Mouse (Mus musculus): ENCODE measurements at regions not wholly inside any gene's neighbourhood (a gene's known extent, or its start where the extent isn't known, plus 50 kb on each side); places are given as distances from the start of the nearest gene placed in this dataset.

- DNase-seq (ENCODE audit: low spot score): no peak
Measured at GRCm38 (mm10) chr3:37876016-37876765, 151.9 kb upstream of the Gm5148 start.

GRCm38 (mm10) chr3:37875331-37876015 lies 151.2 kb upstream of the Gm5148 start:
- DNase-seq (ENCODE audit: low spot score): no peak

GRCm38 (mm10) chr3:37874864-37875263 lies 150.6 kb upstream of the Gm5148 start:
- no peak for DNase-seq (ENCODE audit: low spot score)

DNA sequence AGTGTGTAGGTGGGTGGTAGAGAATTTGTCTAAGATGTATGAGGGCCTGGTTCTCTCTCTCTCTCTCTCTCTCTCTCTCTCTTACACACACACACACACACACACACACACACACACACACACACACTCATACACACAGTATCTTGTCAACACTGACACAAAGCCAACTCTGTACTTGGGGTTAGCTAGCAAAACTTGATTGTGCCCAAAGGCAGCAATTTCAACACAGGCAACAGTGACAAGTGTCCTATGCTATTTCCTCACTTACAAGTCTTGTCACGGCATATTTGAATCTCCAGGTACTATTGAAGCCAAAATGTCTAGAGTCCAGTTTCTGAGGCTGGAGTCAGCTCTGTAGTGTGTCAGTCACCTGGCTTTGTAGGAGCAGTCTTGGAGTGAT lies 150.1 kb upstream of the Gm5148 start:
- DNase-seq (ENCODE audit: low spot score): no peak

DNA sequence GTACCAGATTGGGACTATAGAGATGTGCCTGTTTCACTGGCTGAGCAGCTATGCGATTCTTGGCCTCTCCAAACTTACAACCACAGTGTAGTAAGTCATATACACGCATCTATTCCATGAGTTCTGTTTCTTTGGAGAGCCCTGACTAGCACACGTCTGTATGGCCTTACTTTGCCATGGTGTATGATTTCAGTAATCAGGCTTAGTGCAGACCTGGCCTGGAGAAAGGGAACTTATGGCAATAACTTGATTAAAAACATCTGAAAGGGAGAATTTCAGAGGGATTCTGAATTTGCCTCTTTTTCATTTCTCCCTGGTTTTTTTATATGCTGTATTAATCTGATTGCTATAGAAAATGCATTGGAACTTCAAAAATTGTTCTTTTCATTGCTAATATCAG lies 148.0 kb upstream of the Gm5148 start:
- DNase-seq (ENCODE audit: low spot score): no peak

GRCm38 (mm10) chr3:37871076-37871475 lies 146.8 kb upstream of the Gm5148 start:
- DNase-seq (ENCODE audit: low spot score): no peak

DNA sequence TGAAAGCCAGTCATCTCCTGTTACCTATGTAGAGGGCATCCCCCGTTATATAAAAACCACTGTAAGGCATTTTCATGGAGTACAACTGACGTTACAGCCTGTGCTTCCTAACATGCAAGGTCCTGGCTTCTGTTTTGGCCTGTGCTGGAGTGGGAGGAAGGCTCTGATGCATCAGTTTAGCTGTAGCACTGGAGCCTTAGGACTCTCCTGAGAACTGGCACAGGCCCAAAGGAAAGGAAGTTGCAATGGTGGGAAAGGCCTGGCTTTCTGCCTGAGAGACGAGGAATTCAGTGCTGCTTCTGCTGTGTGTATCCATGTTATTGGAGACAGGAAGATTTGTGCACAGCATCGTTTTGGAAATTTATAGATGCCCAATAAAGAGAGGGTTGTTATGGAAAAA lies 144.2 kb upstream of the Gm5148 start:
- DNase-seq (ENCODE audit: low spot score): no peak

- DNase-seq (ENCODE audit: low spot score): no peak
Measured at GRCm38 (mm10) chr3:37862756-37863155, 138.5 kb upstream of the Gm5148 start.

- no peak for DNase-seq (ENCODE audit: low spot score)
Measured at GRCm38 (mm10) chr3:37860715-37861461, 136.6 kb upstream of the Gm5148 start.

DNA sequence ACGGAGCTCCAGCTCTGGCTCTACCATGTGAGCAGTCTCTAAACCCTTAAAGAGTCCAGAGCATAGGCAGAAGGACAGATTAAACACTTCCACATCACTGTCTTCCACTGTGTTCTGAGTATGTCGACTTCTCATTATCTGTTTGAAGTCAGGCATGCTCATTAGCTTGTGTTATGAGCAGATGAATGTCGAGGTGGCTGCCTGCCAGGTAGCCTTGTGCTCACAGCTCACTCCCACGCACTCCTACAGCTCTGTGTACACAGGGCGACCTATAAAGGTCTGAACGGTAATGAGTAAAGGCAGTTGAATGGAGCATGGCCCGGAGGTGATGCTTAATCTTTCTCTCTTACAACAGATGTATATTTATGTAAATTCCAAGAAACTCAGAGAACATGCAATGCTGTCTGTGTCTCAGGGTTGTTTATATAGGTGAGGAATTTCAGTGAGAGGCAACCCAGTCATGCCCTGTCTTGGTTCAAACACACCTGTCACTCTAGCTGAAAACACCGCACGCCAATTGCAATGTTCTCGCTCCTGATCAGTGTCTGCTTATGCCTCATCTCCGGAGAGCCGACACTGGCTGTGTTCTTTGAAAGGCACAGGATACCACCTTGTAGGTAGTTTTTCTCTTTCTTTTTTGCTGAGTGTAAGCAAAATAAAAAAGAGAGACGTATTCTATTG lies 135.9 kb upstream of the Gm5148 start:
- DNase-seq (ENCODE audit: low spot score): no peak

DNA sequence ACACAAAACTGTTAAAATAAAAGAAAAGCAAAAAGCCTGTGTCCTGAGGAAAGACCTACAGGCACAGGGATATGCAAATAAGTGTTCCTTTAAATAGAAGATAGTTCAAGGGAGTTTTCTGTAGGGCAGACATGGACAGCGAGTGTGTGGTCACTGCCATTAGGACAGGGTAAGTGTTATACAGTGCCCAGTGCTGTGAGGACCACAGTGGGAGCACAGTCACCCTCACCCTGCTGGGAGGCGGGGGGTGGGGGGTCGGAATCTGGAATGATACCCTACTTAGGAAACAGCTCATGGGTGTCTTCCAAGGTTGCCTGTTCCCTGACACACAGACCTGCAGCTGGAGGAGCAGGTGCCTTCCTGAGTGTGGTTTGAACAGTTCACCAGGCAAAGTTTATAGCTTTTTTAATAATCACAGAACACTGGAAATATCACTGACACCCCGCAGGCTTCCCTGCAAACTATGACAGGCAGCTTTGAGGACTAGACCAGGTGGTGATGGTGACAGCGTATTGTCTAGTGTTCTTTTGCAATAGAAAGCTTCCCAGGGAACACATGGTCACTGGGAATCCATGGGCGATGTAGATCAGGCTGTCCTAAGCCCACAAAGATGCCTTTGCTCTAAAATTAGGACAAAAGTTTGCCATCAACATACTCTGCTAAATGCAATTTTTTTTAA lies 134.5 kb upstream of the Gm5148 start:
- no peak for DNase-seq (ENCODE audit: low spot score)

GRCm38 (mm10) chr3:37846191-37847003 lies 122.1 kb upstream of the Gm5148 start:
- DNase-seq (ENCODE audit: low spot score): no peak

- no peak for DNase-seq (ENCODE audit: low spot score)
Measured at GRCm38 (mm10) chr3:37845313-37846023, 121.2 kb upstream of the Gm5148 start.

- no peak for DNase-seq (ENCODE audit: low spot score)
Measured at GRCm38 (mm10) chr3:37844731-37845312, 120.5 kb upstream of the Gm5148 start.

- no peak for DNase-seq (ENCODE audit: low spot score)
Measured at GRCm38 (mm10) chr3:37842289-37842688, 118.0 kb upstream of the Gm5148 start.

DNA sequence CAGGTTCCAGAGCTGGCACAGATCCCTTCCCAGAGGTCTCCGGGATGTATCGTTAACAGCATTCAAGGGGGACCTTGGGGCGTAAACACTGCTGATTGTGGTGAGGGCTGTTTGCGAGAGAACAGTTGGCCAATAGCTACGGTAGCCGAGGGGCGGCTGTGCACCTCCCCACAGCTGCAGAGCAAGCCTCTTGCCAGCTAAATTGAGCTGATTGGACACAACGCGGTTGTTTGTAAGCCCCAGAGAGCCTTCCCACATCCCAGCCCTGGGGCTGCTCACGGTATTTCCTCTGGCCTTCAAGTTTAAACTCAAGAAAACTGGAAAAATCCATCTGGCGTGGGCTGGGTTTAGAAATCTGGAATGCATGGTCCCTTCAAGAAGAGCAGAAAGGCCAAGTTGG lies 114.6 kb upstream of the Gm5148 start:
- DNase-seq (ENCODE audit: low spot score): no peak

DNA sequence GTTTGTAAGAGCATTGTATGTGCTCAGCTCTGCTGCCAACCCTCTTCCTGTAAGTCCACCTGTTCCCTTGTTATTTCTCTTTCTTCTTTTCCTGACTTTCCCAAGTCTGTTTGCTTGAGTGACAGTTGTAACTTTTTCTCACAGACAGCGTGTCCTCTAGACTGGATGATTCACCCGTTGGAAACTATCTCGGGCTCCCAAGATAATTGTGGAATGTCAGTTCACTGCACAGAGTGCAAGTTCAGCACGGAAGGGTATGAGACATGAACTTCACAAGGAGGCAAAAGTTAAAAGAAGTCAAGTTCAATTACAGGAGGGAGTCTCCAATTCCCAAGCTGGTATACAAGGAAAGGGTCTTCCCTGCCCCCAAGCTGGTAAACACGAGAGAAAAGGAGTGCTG lies 112.5 kb upstream of the Gm5148 start:
- DNase-seq (ENCODE audit: low spot score): no peak

DNA sequence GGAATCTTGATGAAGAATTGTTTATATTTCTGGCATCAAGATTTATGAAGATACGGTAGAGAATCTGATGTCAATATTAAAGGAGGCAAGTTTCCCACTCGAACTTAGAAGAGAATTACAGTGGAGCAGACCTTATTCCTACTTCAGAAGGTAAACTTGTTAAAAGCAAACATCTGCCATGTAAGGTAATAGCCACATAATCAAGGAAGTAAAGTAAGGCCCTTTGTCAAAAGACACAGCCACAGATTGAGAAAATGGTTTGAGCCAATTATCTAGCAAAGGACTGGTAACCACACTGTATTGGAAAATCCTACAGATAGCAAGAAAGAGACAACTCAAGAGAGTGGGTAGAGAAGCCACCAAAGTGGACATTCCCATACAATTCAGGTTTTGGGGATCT lies 111.4 kb upstream of the Gm5148 start:
- no peak for DNase-seq (ENCODE audit: low spot score)

GRCm38 (mm10) chr3:37835135-37835534 lies 110.8 kb upstream of the Gm5148 start:
- DNase-seq (ENCODE audit: low spot score): no peak

DNA sequence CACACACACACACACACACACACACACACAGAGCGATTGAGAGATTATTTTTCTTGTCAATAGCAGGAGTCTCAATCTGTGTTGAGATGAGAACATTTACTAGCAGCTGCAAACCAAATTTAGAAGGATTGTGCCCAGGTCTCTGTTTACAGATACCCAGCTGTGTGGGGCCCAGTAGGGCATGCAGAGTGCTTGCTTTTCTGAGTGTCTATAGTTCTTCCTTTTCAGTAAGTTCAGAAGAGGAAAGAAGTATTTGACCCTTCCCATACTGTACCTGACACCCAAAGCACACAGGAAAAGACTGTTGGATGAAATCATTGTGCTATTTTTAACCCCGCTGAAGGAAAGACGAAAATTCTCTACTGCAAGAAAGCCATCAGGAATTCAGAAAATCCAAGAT lies 110.3 kb upstream of the Gm5148 start:
- DNase-seq (ENCODE audit: low spot score): no peak

All from c-Kit-positive CD71-positive TER-119-positive erythroid progenitor cells, embryonic 14.5 days (primary cell).